In the genomic region with DNA sequence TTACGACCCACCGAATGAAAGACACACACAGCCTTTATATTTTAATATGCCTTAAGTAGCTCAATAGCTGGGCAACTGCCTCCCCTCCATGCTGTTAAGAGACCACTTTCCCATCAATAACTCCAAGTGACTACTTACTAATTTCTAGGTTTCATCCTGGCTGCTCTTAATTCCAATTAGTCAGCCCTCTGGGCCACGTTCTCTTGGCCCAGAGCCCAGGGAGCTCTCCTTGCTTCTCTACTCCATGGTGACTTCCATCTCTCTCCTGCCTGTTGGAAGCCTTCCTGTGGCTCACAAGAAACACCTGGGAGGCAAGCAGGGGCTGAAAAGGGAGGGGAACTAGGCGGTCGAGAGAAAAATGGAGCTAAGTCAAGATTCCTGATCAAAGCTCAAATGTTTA, we compare ENCODE assay signal across 14 mouse cellular contexts.
"Had no signal": no experiment of that assay in that cellular context is flagged by ENCODE, and none has a peak within 500 bp of the region (broad histone marks: within the 10 kb centered on the region; RNA-seq: fewer than 3 reads in every experiment).

No protein-coding gene starts in this region.

- H3K9me3 ChIP-seq: limb, embryonic 13.5 days; midbrain, embryonic 10.5 days; neural tube, embryonic 12.5 days; stomach, embryonic 15.5 days had no signal

- DNase-seq: layer of hippocampus, adult 9-11 months; layer of hippocampus, postnatal 36 days; lung, adult 18-20 months; lung, postnatal 36 days; midbrain, embryonic 14.5 days; right cerebral cortex, postnatal 14 days; thymus, adult 2 months; thymus, postnatal 25 days had no signal

- H3K27ac ChIP-seq: limb, embryonic 13.5 days; liver, embryonic 14.5 days; midbrain, embryonic 10.5 days; neural tube, embryonic 12.5 days; stomach, embryonic 15.5 days had no signal

- H3K36me3 ChIP-seq: limb, embryonic 13.5 days; midbrain, embryonic 10.5 days; neural tube, embryonic 12.5 days; stomach, embryonic 15.5 days had no signal

- H3K27me3 ChIP-seq: limb, embryonic 13.5 days; neural tube, embryonic 12.5 days; stomach, embryonic 15.5 days had no signal

- H3K4me2 ChIP-seq: limb, embryonic 13.5 days; neural tube, embryonic 12.5 days; stomach, embryonic 15.5 days had no signal

- H3K9ac ChIP-seq: limb, embryonic 13.5 days; liver, embryonic 14.5 days; neural tube, embryonic 12.5 days; stomach, embryonic 15.5 days had no signal

- H3K4me3 ChIP-seq: limb, embryonic 13.5 days; midbrain, embryonic 10.5 days; myocyte; neural tube, embryonic 12.5 days; stomach, embryonic 15.5 days had no signal
